Mouse (Mus musculus) cerebellum, adult 2 months (tissue): ENCODE results near the gene Cops3. TPM values are rescaled to one million over a fixed set of nuclear protein-coding genes. Genes with fewer than 3 reads are reported as not detected.

ENCODE experiments used
- DNase-seq, 2 experiments: peaks; one replicate each; pipeline ENCODE4 v3.0.0; 2021
- H3K27ac ChIP-seq: fragments of 200-500 bp; 2 replicates; pipeline ENCODE4 v1.5.1; 2012; ENCODE audit warnings: low read length, control low read depth, inconsistent platforms; ENCODE audit not compliant: insufficient read depth
- H3K27me3 ChIP-seq: fragments of 200-500 bp; 2 replicates; pipeline ENCODE4 v1.6.1; 2012; ENCODE audit warnings: inconsistent platforms, mild to moderate bottlenecking, low read length, moderate library complexity; ENCODE audit not compliant: control insufficient read depth, insufficient read depth
- H3K4me1 ChIP-seq: fragments of 200-500 bp; 2 replicates; pipeline ENCODE4 v1.6.1; 2011; ENCODE audit warnings: low read length; ENCODE audit not compliant: control insufficient read depth, insufficient read depth
- H3K4me3 ChIP-seq: fragments of 200-500 bp; replicated peaks from 2 replicates; pipeline ENCODE3; 2011; ENCODE audit warnings: mild to moderate bottlenecking, low read depth, low read length, control low read depth; ENCODE audit not compliant: insufficient read depth
- CTCF ChIP-seq: fragments of 200-500 bp; IDR thresholded peaks from 2 replicates; pipeline ENCODE4 v1.5.1; 2011; ENCODE audit warnings: low read depth, mild to moderate bottlenecking, control low read depth, low read length, moderate library complexity, borderline replicate concordance; ENCODE audit not compliant: insufficient read depth
- POLR2A ChIP-seq: fragments of 200-500 bp; IDR thresholded peaks from 2 replicates; pipeline ENCODE4 v1.6.1; 2011; ENCODE audit warnings: low read length, control low read depth, borderline replicate concordance; ENCODE audit not compliant: insufficient read depth
- WGBS: fragments of 180-500 bp; shearing (Covaris S2); methylation state at CpG from one replicate; pipeline ENCODE4 v1.1.7; 2018; 5-methylcytosine and 5-hydroxymethylcytosine counted together
- polyA plus RNA-seq: library from polyadenylated mRNA; depleted of rRNA; stranded (reverse); fragments of >200 nt; gene quantifications from 2 replicates; pipeline ENCODE4 v1.2.3, GENCODE M21; 2012; rRNA removed

Cops3 gene
- 66.8 and 66.9 TPM in 2 replicates for polyA plus RNA-seq

DNA sequence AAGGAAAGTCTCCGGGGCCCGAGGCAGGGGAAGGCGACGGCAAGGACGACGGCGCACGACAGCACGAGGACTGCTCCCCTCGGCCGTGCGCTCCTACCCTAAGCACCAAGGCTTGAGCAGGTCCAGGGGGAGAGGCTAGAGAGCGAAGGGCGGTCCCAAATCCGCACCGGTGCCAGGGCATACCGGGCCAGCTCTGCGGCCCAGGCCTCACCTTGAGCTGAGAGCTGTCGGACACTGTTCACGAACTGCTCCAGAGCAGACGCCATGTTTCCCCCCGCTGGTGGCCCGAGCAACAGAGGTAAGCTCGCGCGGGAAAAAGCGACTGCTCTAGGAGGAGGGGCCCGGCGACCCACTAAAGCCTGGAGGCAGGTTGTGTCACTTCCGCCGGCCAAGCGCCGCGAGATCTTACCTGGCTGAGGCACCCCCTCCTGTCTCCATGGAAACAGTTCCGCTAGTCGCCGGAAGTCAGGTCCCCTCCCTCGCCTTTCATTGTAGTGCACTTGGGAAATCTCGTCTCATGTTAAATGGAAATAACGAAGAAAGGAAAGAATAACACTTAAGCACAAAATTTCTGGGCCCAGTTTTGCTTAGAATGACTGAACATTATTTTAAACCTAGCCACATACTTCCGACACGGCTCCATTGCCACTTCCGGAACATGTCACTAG, at the start of gene Cops3:
TSS of gene Cops3 (minus strand) at position 380 of the 668 bp plus-strand sequence.
- DNase-seq: peak; percentile 94 to 97

DNA sequence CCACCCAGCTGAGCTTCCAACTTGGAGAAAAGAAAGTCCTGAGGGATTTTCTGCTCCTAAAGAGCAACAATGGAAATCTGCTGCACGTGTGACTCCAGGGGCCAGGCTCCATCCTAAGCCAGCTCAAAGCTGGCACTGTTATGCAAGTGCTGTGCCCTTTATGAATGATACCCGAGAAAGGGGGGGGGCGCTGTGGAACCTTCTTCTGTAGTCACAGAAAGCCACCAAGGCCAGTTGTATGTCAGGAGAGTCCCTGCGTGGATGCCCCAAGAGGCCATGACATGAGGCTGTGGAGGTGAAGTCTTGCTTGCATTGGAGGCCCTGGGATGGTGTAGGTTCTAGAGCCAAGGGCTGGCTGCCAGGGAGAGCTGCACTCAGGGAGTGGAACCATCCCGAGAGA, 48.5 kb upstream of the Cops3 start:
- Histone ChIP-seq H3K27me3 (no peaks in the 10 kb centered on the region), H3K4me1 (no peaks in the 10 kb centered on the region), H3K4me3 (no peak overlapping the region), H3K27ac (no peak overlapping the region)
- no peak for TF ChIP-seq POLR2A
- no peak for TF ChIP-seq CTCF
- DNase-seq: no peak
- 38% methylated on average over 5 of the region's 5 CpGs for WGBS

More for the DNA sequence above, at the start of gene Cops3:
- Histone ChIP-seq H3K27ac (peak within 1 kb of the TSS; percentile 93), H3K4me3 (peak within 1 kb of the TSS; percentile 81), H3K4me1 (peaks cover 6% of the 10 kb centered on the region; the same call in 1 of the 2 replicates), H3K27me3 (no peaks in the 10 kb centered on the region)
- TF ChIP-seq POLR2A (peak; percentile 59; the same call in 1 of the 2 replicates), CTCF (no peak)
- WGBS: under 1% methylated on average over 43 of the region's 43 CpGs

DNA sequence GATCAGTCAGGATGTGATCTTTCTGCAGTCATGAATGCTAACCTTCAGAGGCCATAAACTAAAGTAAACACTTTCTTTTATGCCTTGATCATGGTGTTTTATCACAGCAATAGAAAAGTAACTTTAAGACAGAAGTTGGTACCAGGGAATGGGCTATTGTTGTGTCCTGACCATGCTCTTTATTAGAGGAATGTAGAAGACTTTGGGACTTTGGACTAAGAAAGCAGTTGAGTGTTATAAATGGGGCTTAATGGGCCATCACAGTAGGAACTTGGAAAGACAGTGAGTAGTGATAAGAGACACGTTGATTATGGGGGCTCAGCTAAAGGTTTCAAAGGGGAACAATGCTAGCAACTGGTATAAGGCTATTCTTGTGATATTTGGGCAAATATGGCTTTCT, 47.3 kb upstream of the Cops3 start:
- H3K4me1 ChIP-seq: no peaks in the 10 kb centered on the region
- TF ChIP-seq CTCF: no peak
- no peak for TF ChIP-seq POLR2A
- DNase-seq: no peak
- no peak overlapping the region for H3K27ac ChIP-seq
- H3K27me3 ChIP-seq: no peaks in the 10 kb centered on the region
- WGBS: 75% methylated on average over 1 of the region's 1 CpGs
- no peak overlapping the region for H3K4me3 ChIP-seq

DNA sequence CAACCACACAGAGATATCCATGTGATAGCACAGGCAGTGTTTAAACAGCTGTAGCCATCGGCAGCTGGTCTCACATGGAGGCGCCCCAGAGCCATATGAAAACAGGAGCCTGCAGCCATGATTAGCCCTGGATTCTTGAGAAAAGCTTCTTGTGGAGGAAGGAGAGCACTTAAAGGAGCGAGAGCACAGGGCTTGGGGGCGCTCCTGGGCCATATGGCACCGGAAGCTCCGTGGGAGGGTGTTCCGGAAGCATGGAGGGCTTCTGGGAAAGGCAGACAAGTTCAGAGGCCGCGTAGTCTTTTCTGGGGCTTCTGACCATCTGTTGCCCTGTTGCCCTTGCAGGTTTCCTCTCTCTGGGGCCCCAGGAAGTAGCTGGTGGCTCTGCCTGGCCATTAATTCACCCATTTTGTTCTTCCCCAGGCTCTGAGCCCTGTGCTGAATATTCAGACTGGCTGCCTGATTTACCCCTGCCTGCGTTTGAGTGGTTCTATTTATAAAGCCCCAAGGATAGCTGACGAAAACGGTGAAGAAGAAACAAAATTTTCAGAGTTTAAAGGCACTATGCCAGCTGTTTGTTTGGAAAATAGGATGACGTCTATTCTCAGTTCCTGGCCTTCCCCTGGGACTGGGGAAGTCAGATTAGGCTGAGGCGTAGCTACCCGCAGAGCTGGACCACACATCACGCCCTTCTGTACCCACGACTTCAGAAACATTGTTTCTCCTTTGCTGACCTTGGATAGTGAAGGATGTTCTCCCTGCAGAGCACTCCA, 45.8 kb upstream of the Cops3 start:
- H3K27me3 ChIP-seq: no peaks in the 10 kb centered on the region
- DNase-seq: no peak
- H3K4me3 ChIP-seq: no peak overlapping the region
- H3K27ac ChIP-seq: no peak overlapping the region
- TF ChIP-seq CTCF (no peak), POLR2A (no peak)
- WGBS: 42% methylated on average over 17 of the region's 17 CpGs
- no peaks in the 10 kb centered on the region for H3K4me1 ChIP-seq

DNA sequence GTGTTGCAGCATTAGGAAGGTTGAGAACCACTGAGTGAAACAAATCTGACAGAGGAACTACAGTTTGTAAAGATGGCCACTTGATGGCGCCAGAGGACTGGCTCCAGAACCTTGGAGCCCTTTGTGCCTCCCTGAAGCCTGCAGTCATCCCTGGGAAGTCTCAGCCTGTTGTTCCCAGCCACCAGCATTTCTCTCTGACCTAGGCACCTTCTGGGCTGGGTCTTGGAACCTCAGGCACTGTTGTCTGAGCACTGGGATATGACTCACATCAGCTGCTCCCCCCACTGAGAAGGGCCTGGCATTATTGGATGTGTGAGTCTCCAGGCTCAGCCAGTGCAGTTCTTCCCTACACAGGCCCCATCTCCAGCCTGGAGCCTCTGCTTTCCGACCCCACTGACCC, 40.4 kb upstream of the Cops3 start:
- DNase-seq: peak; percentile 75 to 80
- H3K27ac ChIP-seq: no peak overlapping the region
- no peak overlapping the region for H3K4me3 ChIP-seq
- H3K27me3 ChIP-seq: no peaks in the 10 kb centered on the region
- 21% methylated on average over 2 of the region's 2 CpGs for WGBS
- H3K4me1 ChIP-seq: no peaks in the 10 kb centered on the region
- TF ChIP-seq CTCF (peak; percentile 97), POLR2A (no peak)

DNA sequence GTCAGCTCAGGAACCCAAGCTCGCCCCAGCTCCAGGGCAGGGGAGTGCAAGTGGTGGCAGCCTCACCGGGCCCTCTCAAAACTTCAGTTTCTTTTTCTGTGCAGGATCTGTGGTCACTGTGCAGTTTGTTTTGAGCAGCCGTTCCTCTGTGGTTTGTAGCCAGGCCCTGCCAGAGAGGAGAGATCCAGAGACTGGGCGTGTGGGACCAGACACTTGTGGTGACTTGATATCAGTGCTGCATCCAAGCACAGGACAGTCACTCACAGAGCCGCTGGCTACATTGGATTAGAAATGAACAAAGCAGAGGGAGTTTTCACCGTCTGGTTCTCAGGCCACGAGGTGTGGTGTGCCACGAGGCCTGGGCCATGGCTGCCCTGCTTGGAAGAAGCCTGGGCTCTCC, 32.5 kb upstream of the Cops3 start:
- DNase-seq: no peak
- Histone ChIP-seq H3K27ac (no peak overlapping the region), H3K4me1 (no peaks in the 10 kb centered on the region), H3K4me3 (no peak overlapping the region), H3K27me3 (no peaks in the 10 kb centered on the region)
- TF ChIP-seq POLR2A: no peak
- no peak for TF ChIP-seq CTCF
- 81% methylated on average over 8 of the region's 8 CpGs for WGBS

DNA sequence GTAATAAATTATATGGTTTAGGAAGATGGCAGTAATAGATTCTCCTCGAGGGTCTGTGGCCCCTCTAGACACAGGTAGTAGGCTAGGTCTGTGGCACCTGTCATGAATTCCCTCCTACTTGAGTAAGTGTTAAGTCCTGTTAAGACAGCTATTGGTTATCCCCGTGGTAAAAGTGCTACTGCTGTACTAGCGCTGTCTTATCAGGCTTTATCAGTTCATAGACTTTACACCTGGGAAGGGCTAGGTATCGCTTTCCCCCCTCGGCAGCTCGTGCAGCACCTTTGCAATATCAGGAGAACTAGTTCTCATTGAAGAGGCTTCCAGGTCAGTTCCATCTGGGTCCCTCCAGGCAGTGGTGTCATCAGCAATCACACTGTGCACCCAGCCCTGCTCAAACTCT, 24.7 kb upstream of the Cops3 start:
- no peak overlapping the region for H3K4me3 ChIP-seq
- no peaks in the 10 kb centered on the region; the same call in 1 of the 2 replicates for H3K27me3 ChIP-seq
- no peak overlapping the region for H3K27ac ChIP-seq
- WGBS: 95% methylated on average over 6 of the region's 6 CpGs
- no peak for DNase-seq
- H3K4me1 ChIP-seq: no peaks in the 10 kb centered on the region
- TF ChIP-seq POLR2A (no peak), CTCF (no peak)
